Mouse (Mus musculus): Measurements from ENCODE around the gene Evi2a. TPM values are rescaled to one million over a fixed set of nuclear protein-coding genes. Genes with fewer than 3 reads are reported as not detected.

Evi2a gene
- total RNA-seq, 2 experiments from 2014 or later, result 1.6 to 3.4 TPM

Other genes starting within 250 kb of the Evi2a start
- under 1 TPM in 1 of 2 experiments, not detected in 1; 0.52 TPM for gene Gm9964, start 233.7 kb downstream of the Evi2a start, total RNA-seq (2021)
- 100 to 1,000 TPM; 102 to 107 TPM for gene Nf1, start 190.9 kb downstream of the Evi2a start, total RNA-seq (2021)
- 10 to 100 TPM; 22.2 to 26.0 TPM for gene Omg, start 26.5 kb downstream of the Evi2a start, total RNA-seq (2021)
- under 1 TPM; 0.60 to 0.79 TPM for gene Evi2b, start 6.8 kb downstream of the Evi2a start, total RNA-seq (2021)
- not detected for gene Evi2, start within 50 bp of the Evi2a start, total RNA-seq (2021)
- 100 to 1,000 TPM; 142 to 144 TPM for gene Rab11fip4, start 60.6 kb upstream of the Evi2a start, total RNA-seq (2021)